In the genomic region with DNA sequence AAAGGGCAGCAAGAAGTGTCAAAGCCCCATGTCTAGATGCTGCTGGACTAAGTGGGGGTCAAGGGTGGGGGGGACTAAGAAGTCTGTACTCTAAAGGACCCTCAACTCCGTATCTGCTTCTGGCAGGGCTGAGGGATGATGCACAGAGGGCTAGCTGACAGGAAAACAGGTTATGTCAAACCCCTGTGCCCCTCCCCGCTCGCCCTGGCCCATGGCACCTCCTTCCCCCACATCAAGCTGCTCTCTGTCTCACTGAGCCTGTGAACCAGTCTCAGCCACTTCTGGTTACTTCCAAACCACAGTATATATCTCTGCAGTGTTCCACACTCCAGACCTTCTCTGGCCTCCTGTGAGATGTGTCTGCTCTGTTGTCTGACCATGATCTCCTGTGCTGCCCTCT, we compare ENCODE assay signal across 17 mouse cellular contexts.
DNase-seq lines count a peak whose midpoint lies in the region; ATAC-seq and TF ChIP-seq lines count a peak whose summit lies in the region.
"Had no signal": no experiment of that assay in that cellular context is flagged by ENCODE, and none has a peak within 500 bp of the region (broad histone marks: within the 10 kb centered on the region; RNA-seq: fewer than 3 reads in every experiment).

No protein-coding gene starts in this region.

- TF ChIP-seq EP300 in stomach, postnatal 0 days (optimal IDR thresholded peaks at IDR 0.05) = no peak

- WGBS in heart, embryonic 13.5 days = 62% methylated on average over 3 of the region's 3 CpGs
- 67% methylated on average over 3 of the region's 3 CpGs for WGBS in stomach, embryonic 14.5 days
- 67% methylated on average over 3 of the region's 3 CpGs for WGBS in stomach, postnatal 0 days
- 83% methylated on average over 3 of the region's 3 CpGs for WGBS in limb, embryonic 10.5 days
- 88% methylated on average over 3 of the region's 3 CpGs for WGBS in neural tube, embryonic 15.5 days

- no peak for ATAC-seq in heart, embryonic 13.5 days (ENCODE audit: extremely low read depth, insufficient number of reproducible peaks, low FRiP score, low TSS enrichment)
- ATAC-seq in stomach, embryonic 14.5 days (ENCODE audit: insufficient number of reproducible peaks, insufficient read depth, low FRiP score, low read depth) = 0 out of 2 replicates have a peak, but pooled peaks have one; percentile 39
- ATAC-seq in stomach, postnatal 0 days (ENCODE audit: low FRiP score, low TSS enrichment) = no peak
- no peak for ATAC-seq in neural tube, embryonic 15.5 days (ENCODE audit: low FRiP score)

- no peaks in the 10 kb centered on the region for H3K36me3 ChIP-seq in heart, embryonic 13.5 days
- H3K36me3 ChIP-seq in stomach, embryonic 14.5 days (ENCODE audit: control insufficient read depth, insufficient read depth, low read length) = no peaks in the 10 kb centered on the region
- no peaks in the 10 kb centered on the region for H3K36me3 ChIP-seq in stomach, postnatal 0 days (ENCODE audit: control insufficient read depth, insufficient read depth, low read length)
- H3K36me3 ChIP-seq in limb, embryonic 10.5 days = no peaks in the 10 kb centered on the region
- no peaks in the 10 kb centered on the region for H3K36me3 ChIP-seq in neural tube, embryonic 15.5 days
- H3K36me3 ChIP-seq: neural tube, embryonic 12.5 days had no signal

- no peak overlapping the region for H3K27ac ChIP-seq in heart, embryonic 13.5 days (replicated peaks)
- H3K27ac ChIP-seq in stomach, embryonic 14.5 days (ENCODE audit: low read length) = no peak overlapping the region
- H3K27ac ChIP-seq in stomach, postnatal 0 days (replicated peaks) = no peak overlapping the region
- peak overlapping the region; percentile 73 for H3K27ac ChIP-seq in limb, embryonic 10.5 days
- H3K27ac ChIP-seq in neural tube, embryonic 15.5 days (replicated peaks) = peak overlapping the region; percentile 37; the same call in 1 of the 2 replicates
- H3K27ac ChIP-seq: heart, adult 2 months had no signal

- TF ChIP-seq CTCF in stomach, postnatal 0 days (IDR thresholded peaks at IDR 0.05; ENCODE audit: low read depth) = no peak

- peaks cover 8% of the 10 kb centered on the region for H3K9me3 ChIP-seq in heart, embryonic 13.5 days
- no peaks in the 10 kb centered on the region for H3K9me3 ChIP-seq in stomach, embryonic 14.5 days (ENCODE audit: control insufficient read depth, low read depth, low read length)
- H3K9me3 ChIP-seq in stomach, postnatal 0 days (ENCODE audit: control insufficient read depth, low read length) = no peaks in the 10 kb centered on the region; the same call in 1 of the 2 replicates
- H3K9me3 ChIP-seq in limb, embryonic 10.5 days (replicated peaks) = no peaks in the 10 kb centered on the region
- no peaks in the 10 kb centered on the region for H3K9me3 ChIP-seq in neural tube, embryonic 15.5 days (replicated peaks)
- H3K9me3 ChIP-seq: neural tube, embryonic 12.5 days had no signal

- no peak overlapping the region for H3K4me2 ChIP-seq in heart, embryonic 13.5 days
- H3K4me2 ChIP-seq in stomach, embryonic 14.5 days (replicated peaks; ENCODE audit: low read depth, low read length) = no peak overlapping the region
- no peak overlapping the region for H3K4me2 ChIP-seq in stomach, postnatal 0 days (replicated peaks; ENCODE audit: low read depth)
- H3K4me2 ChIP-seq in neural tube, embryonic 15.5 days = 0 out of 2 replicates have a peak overlapping the region, but pooled peaks have one; percentile 11
- H3K4me2 ChIP-seq: neural tube, embryonic 12.5 days had no signal

- 0 out of 2 replicates have a peak, but pooled peaks cover 5% of the 10 kb centered on the region for H3K4me1 ChIP-seq in heart, embryonic 13.5 days
- H3K4me1 ChIP-seq in stomach, embryonic 14.5 days (ENCODE audit: control insufficient read depth, insufficient read depth, low read length) = peaks cover 4% of the 10 kb centered on the region; the same call in 1 of the 2 replicates
- no peaks in the 10 kb centered on the region for H3K4me1 ChIP-seq in stomach, postnatal 0 days (replicated peaks; ENCODE audit: control insufficient read depth, insufficient read depth)
- peaks cover 16% of the 10 kb centered on the region for H3K4me1 ChIP-seq in limb, embryonic 10.5 days
- H3K4me1 ChIP-seq in neural tube, embryonic 15.5 days = peaks cover 19% of the 10 kb centered on the region

- H3K9ac ChIP-seq in heart, embryonic 13.5 days = 0 out of 2 replicates have a peak overlapping the region, but pooled peaks have one; percentile 24
- no peak overlapping the region for H3K9ac ChIP-seq in stomach, embryonic 14.5 days (replicated peaks; ENCODE audit: low read depth, low read length)
- no peak overlapping the region for H3K9ac ChIP-seq in stomach, postnatal 0 days (ENCODE audit: low read length)
- H3K9ac ChIP-seq in neural tube, embryonic 15.5 days (replicated peaks) = no peak overlapping the region
- H3K9ac ChIP-seq: neural tube, embryonic 12.5 days had no signal

- no peak overlapping the region for H3K4me3 ChIP-seq in heart, embryonic 13.5 days
- H3K4me3 ChIP-seq in stomach, embryonic 14.5 days (ENCODE audit: low read depth, low read length) = no peak overlapping the region
- no peak overlapping the region for H3K4me3 ChIP-seq in stomach, postnatal 0 days (ENCODE audit: low read depth, low read length)
- H3K4me3 ChIP-seq in limb, embryonic 10.5 days = no peak overlapping the region
- no peak overlapping the region for H3K4me3 ChIP-seq in neural tube, embryonic 15.5 days (replicated peaks)
- H3K4me3 ChIP-seq: erythroblast, embryonic 14.5 days; heart, adult 2 months; neural tube, embryonic 12.5 days had no signal

- no peaks in the 10 kb centered on the region for H3K27me3 ChIP-seq in heart, embryonic 13.5 days (replicated peaks)
- H3K27me3 ChIP-seq in stomach, embryonic 14.5 days (ENCODE audit: control insufficient read depth, insufficient read depth, low read length) = no peaks in the 10 kb centered on the region
- H3K27me3 ChIP-seq in stomach, postnatal 0 days (ENCODE audit: control insufficient read depth, insufficient read depth, low read length) = no peaks in the 10 kb centered on the region
- H3K27me3 ChIP-seq in limb, embryonic 10.5 days (ENCODE audit: low read depth, poor library complexity, severe bottlenecking) = no peaks in the 10 kb centered on the region
- no peaks in the 10 kb centered on the region for H3K27me3 ChIP-seq in neural tube, embryonic 15.5 days (replicated peaks)
- H3K27me3 ChIP-seq: neural tube, embryonic 12.5 days had no signal

- no peak for DNase-seq in heart, postnatal 4 days
- no peak for DNase-seq in stomach, postnatal 0 days (ENCODE audit: low spot score)
- no peak for DNase-seq in limb, embryonic 10.5 days (ENCODE audit: low spot score)
- DNase-seq in spleen, adult 12 weeks (ENCODE audit: low spot score) = no peak
- no peak for DNase-seq in right cerebral cortex, postnatal 10 days (ENCODE audit: low spot score in 2 of 2)
- DNase-seq: adrenal gland, adult 2 months; B cell, adult 2 months; heart, postnatal 36 days; liver; lung, adult 2 months; thymus, adult 2 months had no signal

Comparison
In these comparisons a context has a peak if more than half of its experiments do, and no peak if none do; other contexts are left out.
1. H3K27ac ChIP-seq: peak in limb, embryonic 10.5 days (single experiment) and neural tube, embryonic 15.5 days (single experiment); none in heart, embryonic 13.5 days (single experiment), stomach, embryonic 14.5 days (single experiment) and stomach, postnatal 0 days (single experiment).